Mouse (Mus musculus): ENCODE results near the gene Caln1.

Gene Caln1

DNA sequence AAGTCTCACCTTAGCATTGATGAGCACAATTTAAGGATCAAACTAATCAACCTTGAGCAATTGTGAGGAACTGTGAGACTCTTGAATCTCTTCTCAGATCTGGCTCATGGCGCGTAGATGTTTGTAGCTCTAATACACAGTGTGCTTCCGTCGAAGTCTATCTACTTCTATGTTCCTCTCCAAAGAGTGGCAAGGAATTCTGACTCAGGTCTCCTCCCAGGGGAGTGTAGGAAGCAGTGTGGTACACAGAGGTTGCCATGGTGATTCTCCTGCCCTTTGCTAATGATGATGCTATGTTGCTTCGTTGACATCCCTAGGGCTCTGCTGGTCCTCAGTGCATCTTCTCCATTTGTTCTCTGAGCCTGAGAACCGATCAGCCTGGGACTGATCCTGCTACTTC lies 403.2 kb downstream of the Caln1 start:
- H3K4me1 ChIP-seq (replicated peaks; ENCODE audit: low read depth, low read length) = no peaks in the 10 kb centered on the region
- TF ChIP-seq NANOG (IDR thresholded peaks at IDR 0.05; ENCODE audit: borderline replicate concordance, low read length) (no peak), POU5F1 (IDR thresholded peaks at IDR 0.05; ENCODE audit: borderline replicate concordance, low read length) (no peak), CTCF (conservative IDR thresholded peaks at IDR 0.05; ENCODE audit: low read length) (no peak)
- peaks cover 23% of the 10 kb centered on the region for H3K9me3 ChIP-seq (ENCODE audit: low read length)
- no peak overlapping the region for H3K4me3 ChIP-seq (replicated peaks; ENCODE audit: low read length)
- H3K27me3 ChIP-seq (ENCODE audit: insufficient read depth, low read length) = no peaks in the 10 kb centered on the region
- H3K36me3 ChIP-seq (ENCODE audit: insufficient read depth, low read length) = no peaks in the 10 kb centered on the region

GRCm38 (mm10) chr5:130774946-130775345 lies 405.7 kb downstream of the Caln1 start:
- Histone ChIP-seq H3K36me3 (ENCODE audit: insufficient read depth, low read length) (no peaks in the 10 kb centered on the region), H3K4me3 (replicated peaks; ENCODE audit: low read length) (no peak overlapping the region), H3K4me1 (replicated peaks; ENCODE audit: low read depth, low read length) (no peaks in the 10 kb centered on the region), H3K27me3 (ENCODE audit: insufficient read depth, low read length) (no peaks in the 10 kb centered on the region), H3K9me3 (ENCODE audit: low read length) (peaks cover 4% of the 10 kb centered on the region; the same call in 1 of the 2 replicates)
- TF ChIP-seq NANOG (IDR thresholded peaks at IDR 0.05; ENCODE audit: borderline replicate concordance, low read length) (no peak), CTCF (conservative IDR thresholded peaks at IDR 0.05; ENCODE audit: low read length) (no peak)

GRCm38 (mm10) chr5:130792755-130793452 lies 423.6 kb downstream of the Caln1 start:
- no peak for TF ChIP-seq NANOG (IDR thresholded peaks at IDR 0.05; ENCODE audit: borderline replicate concordance, low read length)
- no peak for TF ChIP-seq CTCF (conservative IDR thresholded peaks at IDR 0.05; ENCODE audit: low read length)
- TF ChIP-seq POU5F1 (IDR thresholded peaks at IDR 0.05; ENCODE audit: borderline replicate concordance, low read length) = no peak
- H3K9me3 ChIP-seq (ENCODE audit: low read length) = no peaks in the 10 kb centered on the region; the same call in 1 of the 2 replicates
- no peak overlapping the region for H3K4me3 ChIP-seq (replicated peaks; ENCODE audit: low read length)
- no peaks in the 10 kb centered on the region for H3K36me3 ChIP-seq (ENCODE audit: insufficient read depth, low read length)
- no peaks in the 10 kb centered on the region for H3K27me3 ChIP-seq (ENCODE audit: insufficient read depth, low read length)
- no peaks in the 10 kb centered on the region for H3K4me1 ChIP-seq (replicated peaks; ENCODE audit: low read depth, low read length)

DNA sequence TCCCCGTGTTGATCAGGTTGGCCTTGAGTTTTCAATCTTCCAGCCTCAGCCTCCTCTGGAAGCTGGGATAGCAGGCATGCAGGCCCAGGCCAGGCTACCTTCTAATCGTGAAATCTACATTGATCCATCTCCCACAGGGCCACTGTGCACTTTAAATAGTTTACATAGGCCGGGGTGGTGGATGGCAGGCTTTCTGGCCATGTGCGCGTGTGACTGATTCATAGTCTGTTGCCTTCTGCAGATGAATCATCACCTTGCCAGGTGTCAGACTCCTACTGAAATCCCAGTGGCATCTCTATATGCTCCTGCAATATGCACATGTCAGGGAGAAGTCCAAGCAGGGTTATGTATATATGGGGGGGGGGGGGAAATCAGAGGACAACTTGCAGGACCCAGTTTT lies 428.5 kb downstream of the Caln1 start:
- Histone ChIP-seq H3K27me3 (ENCODE audit: insufficient read depth, low read length) (no peaks in the 10 kb centered on the region; the same call in 1 of the 2 replicates), H3K4me3 (replicated peaks; ENCODE audit: low read length) (no peak overlapping the region), H3K4me1 (replicated peaks; ENCODE audit: low read depth, low read length) (no peaks in the 10 kb centered on the region)

DNA sequence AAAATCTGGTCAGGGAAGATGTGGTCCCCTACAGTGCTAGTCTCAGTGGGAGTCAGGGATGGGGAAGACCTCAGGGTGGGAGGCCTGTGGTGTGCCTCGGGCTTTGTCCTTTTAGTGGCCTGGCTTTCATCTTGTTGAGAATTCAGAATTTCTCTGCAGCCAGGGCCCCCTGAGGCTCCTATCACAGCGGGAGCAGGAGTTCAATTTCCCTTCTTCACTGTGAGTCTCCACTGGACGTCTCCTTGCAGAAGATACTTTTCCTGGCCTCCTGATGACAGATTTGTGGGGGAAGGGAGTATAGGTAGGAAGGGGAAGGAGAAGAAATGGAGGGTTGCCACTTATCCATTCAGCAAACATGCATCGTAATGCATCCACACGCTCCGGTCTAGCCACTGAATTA lies 441.1 kb downstream of the Caln1 start:
- Histone ChIP-seq H3K4me1 (replicated peaks; ENCODE audit: low read depth, low read length) (no peaks in the 10 kb centered on the region), H3K4me3 (replicated peaks; ENCODE audit: low read length) (no peak overlapping the region), H3K27me3 (ENCODE audit: insufficient read depth, low read length) (no peaks in the 10 kb centered on the region), H3K36me3 (ENCODE audit: insufficient read depth, low read length) (no peaks in the 10 kb centered on the region), H3K9me3 (ENCODE audit: low read length) (peaks cover 13% of the 10 kb centered on the region)
- no peak for TF ChIP-seq NANOG (IDR thresholded peaks at IDR 0.05; ENCODE audit: borderline replicate concordance, low read length)
- TF ChIP-seq POU5F1 (IDR thresholded peaks at IDR 0.05; ENCODE audit: borderline replicate concordance, low read length) = no peak
- no peak for TF ChIP-seq CTCF (conservative IDR thresholded peaks at IDR 0.05; ENCODE audit: low read length)

More for the DNA sequence above, 428.5 kb downstream of the Caln1 start:
- TF ChIP-seq CTCF (conservative IDR thresholded peaks at IDR 0.05; ENCODE audit: low read length) = no peak
- no peak for TF ChIP-seq POU5F1 (IDR thresholded peaks at IDR 0.05; ENCODE audit: borderline replicate concordance, low read length)
- TF ChIP-seq NANOG (IDR thresholded peaks at IDR 0.05; ENCODE audit: borderline replicate concordance, low read length) = no peak
- no peaks in the 10 kb centered on the region for H3K36me3 ChIP-seq (ENCODE audit: insufficient read depth, low read length)
- H3K9me3 ChIP-seq (ENCODE audit: low read length) = no peaks in the 10 kb centered on the region; the same call in 1 of the 2 replicates

DNA sequence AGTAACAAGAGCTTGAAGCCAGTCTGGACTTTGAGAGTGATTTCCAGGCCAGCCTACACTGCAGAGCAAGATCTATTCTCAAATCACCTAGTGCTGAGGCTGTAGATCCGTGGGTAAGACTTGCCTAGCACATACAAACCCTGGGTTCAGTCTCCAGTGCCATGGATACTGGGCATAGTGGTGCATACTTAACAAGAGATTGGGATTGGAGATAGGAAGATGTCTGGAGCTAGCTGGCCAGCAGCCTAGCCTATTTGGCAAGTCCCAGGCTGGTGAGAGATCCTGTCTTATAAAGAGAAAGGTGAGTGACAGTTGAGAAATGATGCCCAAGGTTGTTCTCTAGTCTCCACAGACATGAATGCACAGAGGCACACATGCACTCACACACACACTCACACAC lies 441.6 kb downstream of the Caln1 start:
- peaks cover 13% of the 10 kb centered on the region for H3K9me3 ChIP-seq (ENCODE audit: low read length)
- H3K4me3 ChIP-seq (replicated peaks; ENCODE audit: low read length) = no peak overlapping the region
- H3K4me1 ChIP-seq (replicated peaks; ENCODE audit: low read depth, low read length) = no peaks in the 10 kb centered on the region
- TF ChIP-seq NANOG (IDR thresholded peaks at IDR 0.05; ENCODE audit: borderline replicate concordance, low read length) = no peak
- TF ChIP-seq POU5F1 (IDR thresholded peaks at IDR 0.05; ENCODE audit: borderline replicate concordance, low read length) = no peak
- no peak for TF ChIP-seq CTCF (conservative IDR thresholded peaks at IDR 0.05; ENCODE audit: low read length)
- H3K27me3 ChIP-seq (ENCODE audit: insufficient read depth, low read length) = no peaks in the 10 kb centered on the region
- no peaks in the 10 kb centered on the region for H3K36me3 ChIP-seq (ENCODE audit: insufficient read depth, low read length)

DNA sequence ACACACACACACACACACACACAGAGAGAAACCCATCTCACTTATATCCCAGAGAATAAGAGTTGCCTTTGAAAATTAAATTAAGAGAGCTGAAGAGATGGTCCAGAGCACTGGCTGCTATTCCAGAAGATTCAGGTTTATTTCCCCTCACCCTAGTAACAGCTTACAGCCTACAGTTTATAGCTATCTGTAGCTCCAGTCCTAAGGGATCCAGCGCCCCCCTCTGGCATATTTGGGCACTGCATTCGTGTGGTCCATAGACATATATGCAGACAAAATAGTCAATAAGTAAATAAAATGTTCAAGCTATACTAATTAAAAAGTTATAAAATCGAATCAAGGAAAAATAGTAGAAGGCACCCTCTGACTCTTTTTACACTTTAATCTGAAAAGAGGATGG lies 442.0 kb downstream of the Caln1 start:
- H3K9me3 ChIP-seq (ENCODE audit: low read length) = peaks cover 13% of the 10 kb centered on the region
- no peaks in the 10 kb centered on the region for H3K27me3 ChIP-seq (ENCODE audit: insufficient read depth, low read length)
- H3K36me3 ChIP-seq (ENCODE audit: insufficient read depth, low read length) = no peaks in the 10 kb centered on the region
- TF ChIP-seq NANOG (IDR thresholded peaks at IDR 0.05; ENCODE audit: borderline replicate concordance, low read length) (no peak), CTCF (conservative IDR thresholded peaks at IDR 0.05; ENCODE audit: low read length) (peak; percentile 60)
- no peak overlapping the region for H3K4me3 ChIP-seq (replicated peaks; ENCODE audit: low read length)
- H3K4me1 ChIP-seq (replicated peaks; ENCODE audit: low read depth, low read length) = no peaks in the 10 kb centered on the region

- Histone ChIP-seq H3K4me1 (replicated peaks; ENCODE audit: low read depth, low read length) (no peaks in the 10 kb centered on the region), H3K36me3 (ENCODE audit: insufficient read depth, low read length) (no peaks in the 10 kb centered on the region), H3K27me3 (ENCODE audit: insufficient read depth, low read length) (no peaks in the 10 kb centered on the region), H3K9me3 (ENCODE audit: low read length) (peaks cover 13% of the 10 kb centered on the region), H3K4me3 (replicated peaks; ENCODE audit: low read length) (no peak overlapping the region)
- TF ChIP-seq CTCF (conservative IDR thresholded peaks at IDR 0.05; ENCODE audit: low read length) (peak; percentile 48), NANOG (IDR thresholded peaks at IDR 0.05; ENCODE audit: borderline replicate concordance, low read length) (no peak), POU5F1 (IDR thresholded peaks at IDR 0.05; ENCODE audit: borderline replicate concordance, low read length) (no peak)
These were observed 442.7 kb downstream of the Caln1 start for GRCm38 (mm10) chr5:130811966-130812365.

- Histone ChIP-seq H3K27me3 (ENCODE audit: insufficient read depth, low read length) (no peaks in the 10 kb centered on the region), H3K4me3 (replicated peaks; ENCODE audit: low read length) (no peak overlapping the region), H3K36me3 (ENCODE audit: insufficient read depth, low read length) (no peaks in the 10 kb centered on the region), H3K9me3 (ENCODE audit: low read length) (peaks cover 13% of the 10 kb centered on the region), H3K4me1 (replicated peaks; ENCODE audit: low read depth, low read length) (no peaks in the 10 kb centered on the region)
- TF ChIP-seq POU5F1 (IDR thresholded peaks at IDR 0.05; ENCODE audit: borderline replicate concordance, low read length) (no peak), CTCF (conservative IDR thresholded peaks at IDR 0.05; ENCODE audit: low read length) (no peak), NANOG (IDR thresholded peaks at IDR 0.05; ENCODE audit: borderline replicate concordance, low read length) (no peak)
These were observed 443.3 kb downstream of the Caln1 start for GRCm38 (mm10) chr5:130812556-130812955.

Measured in E14TG2a.4 (cell line).